Mouse (Mus musculus): Measurements from ENCODE around the gene Desi2. TPM values are rescaled to one million over a fixed set of nuclear protein-coding genes. Genes with fewer than 3 reads are reported as not detected.
"Not testable (repeated sequence)": the region's sequence is repeated elsewhere in the genome, so short reads cannot be mapped to it uniquely, and the experiment has no call there.

The Desi2 gene
- polyA plus RNA-seq, 1 experiment = 5.3 TPM

DNA sequence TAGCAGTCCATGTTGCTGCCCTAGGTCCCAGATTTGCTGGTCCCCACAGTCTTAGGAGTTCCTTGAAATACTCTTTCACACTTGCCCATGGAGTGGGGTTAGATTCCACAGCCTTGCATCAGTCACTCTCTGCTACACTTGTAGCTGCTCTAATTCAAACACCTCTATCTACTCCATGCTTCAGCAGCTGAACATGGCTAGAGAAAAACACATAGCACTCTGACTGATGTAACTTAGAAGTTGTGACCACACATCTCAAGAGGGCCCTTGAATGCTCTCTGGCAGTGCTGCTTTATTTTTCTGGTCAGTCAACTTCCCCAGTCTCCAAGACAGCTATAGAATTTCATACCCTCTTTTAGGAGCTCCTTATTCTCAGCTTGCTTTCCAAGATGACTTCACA lies 22.7 kb downstream of the Desi2 start:
- H3K27ac ChIP-seq (ENCODE audit: control insufficient read depth, insufficient read depth, low read depth, low read length, poor library complexity) = no peak overlapping the region
- no peak overlapping the region for H3K4me3 ChIP-seq (replicated peaks; ENCODE audit: control insufficient read depth, low read depth, low read length)
- H3K4me1 ChIP-seq (ENCODE audit: control insufficient read depth, insufficient read depth, low read length) = no peaks in the 10 kb centered on the region
- TF ChIP-seq POLR2A (IDR thresholded peaks at IDR 0.05; ENCODE audit: borderline replicate concordance, control insufficient read depth, low read depth, low read length) (no peak), CTCF (IDR thresholded peaks at IDR 0.05; ENCODE audit: control insufficient read depth, insufficient read depth, low read length) (no peak)

DNA sequence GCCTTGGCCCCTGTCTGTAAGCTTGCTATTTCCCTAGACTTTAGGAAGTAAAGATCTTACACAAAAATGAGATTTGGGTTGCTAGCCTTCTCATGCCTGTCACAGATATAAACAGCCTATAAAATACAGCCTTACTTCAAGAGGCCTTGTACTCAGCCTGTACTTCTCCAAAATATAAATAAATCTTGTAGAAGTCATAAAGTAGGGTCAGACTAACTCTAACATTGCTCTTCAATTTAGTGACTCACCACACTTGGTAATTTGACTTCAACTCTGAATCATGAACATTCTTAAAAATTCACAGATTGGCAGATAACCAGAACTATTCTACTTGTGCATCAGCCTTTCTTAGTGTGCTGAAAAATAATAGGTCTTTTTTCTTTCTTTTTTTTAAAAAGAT lies 29.9 kb downstream of the Desi2 start:
- H3K4me1 ChIP-seq (ENCODE audit: control insufficient read depth, insufficient read depth, low read length) = no peaks in the 10 kb centered on the region
- H3K27ac ChIP-seq (ENCODE audit: control insufficient read depth, insufficient read depth, low read depth, low read length, poor library complexity) = no peak overlapping the region
- no peak overlapping the region for H3K4me3 ChIP-seq (replicated peaks; ENCODE audit: control insufficient read depth, low read depth, low read length)
- no peak for TF ChIP-seq CTCF (IDR thresholded peaks at IDR 0.05; ENCODE audit: control insufficient read depth, insufficient read depth, low read length)
- no peak for TF ChIP-seq POLR2A (IDR thresholded peaks at IDR 0.05; ENCODE audit: borderline replicate concordance, control insufficient read depth, low read depth, low read length)

DNA sequence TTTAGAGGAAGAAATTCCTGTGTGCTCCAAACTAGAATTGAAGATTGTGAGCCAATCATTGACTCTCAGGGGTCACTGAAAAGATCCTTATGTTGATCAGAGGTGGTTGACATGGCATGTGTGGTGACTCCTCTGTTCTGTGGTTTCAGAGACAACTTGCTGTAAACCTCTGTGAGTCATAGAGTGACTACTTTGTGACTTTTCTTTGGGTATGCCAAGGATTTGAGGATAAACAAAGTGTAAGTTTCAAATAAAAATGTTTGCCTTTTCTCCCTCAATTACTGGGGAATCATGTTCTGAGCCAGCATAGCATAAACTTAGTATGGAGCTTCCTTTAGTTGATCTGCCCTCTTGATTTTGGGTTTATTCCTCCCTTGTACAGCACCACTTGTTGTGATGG lies 31.1 kb downstream of the Desi2 start:
- no peak for TF ChIP-seq POLR2A (IDR thresholded peaks at IDR 0.05; ENCODE audit: borderline replicate concordance, control insufficient read depth, low read depth, low read length)
- TF ChIP-seq CTCF (IDR thresholded peaks at IDR 0.05; ENCODE audit: control insufficient read depth, insufficient read depth, low read length) = no peak
- Histone ChIP-seq H3K27ac (ENCODE audit: control insufficient read depth, insufficient read depth, low read depth, low read length, poor library complexity) (no peak overlapping the region), H3K4me3 (replicated peaks; ENCODE audit: control insufficient read depth, low read depth, low read length) (no peak overlapping the region), H3K4me1 (ENCODE audit: control insufficient read depth, insufficient read depth, low read length) (no peaks in the 10 kb centered on the region)

DNA sequence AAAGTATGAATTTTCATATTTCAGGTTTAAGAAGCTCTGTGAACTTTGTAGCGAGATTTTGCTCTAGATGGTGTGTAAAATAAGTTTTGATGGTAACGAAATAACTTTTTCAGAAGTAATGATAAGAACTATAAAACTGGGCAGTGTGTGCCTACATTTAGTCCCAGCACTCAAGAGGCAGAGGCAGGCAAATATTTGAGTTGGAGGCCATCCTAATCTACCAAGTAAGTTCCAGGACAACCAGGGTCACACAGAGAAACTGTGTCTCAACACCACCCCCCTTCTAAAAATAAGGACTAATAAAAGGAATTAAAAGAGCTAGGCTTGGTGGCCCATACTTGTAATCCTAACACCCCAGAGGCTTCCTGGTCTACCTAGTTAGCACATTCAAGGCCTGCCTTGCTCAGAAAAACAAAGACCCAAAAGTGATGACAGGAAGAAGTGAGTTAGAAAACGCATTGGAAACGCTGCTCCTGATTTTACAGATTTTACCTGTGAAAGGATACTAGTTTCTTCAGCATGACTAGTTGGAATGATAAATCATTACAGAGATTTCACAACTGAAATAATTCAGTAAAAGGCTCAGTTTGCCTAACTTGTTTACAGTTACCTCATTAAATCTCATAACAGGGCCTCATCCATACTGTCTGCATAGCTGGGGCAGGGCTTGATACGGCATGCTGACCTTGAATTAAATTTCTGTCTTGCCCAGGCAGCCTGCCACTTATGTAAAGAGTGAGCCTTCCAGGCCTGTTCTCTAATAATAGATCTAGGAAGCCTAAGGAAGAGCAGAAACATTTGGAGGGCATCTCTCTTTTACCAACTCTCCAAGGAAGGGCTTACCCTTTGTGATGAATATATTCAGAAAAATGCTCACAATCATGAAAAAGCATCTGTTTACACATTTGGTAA lies 32.2 kb downstream of the Desi2 start:
- 82% methylated on average over 5 of the region's 5 CpGs for WGBS
- TF ChIP-seq CTCF (IDR thresholded peaks at IDR 0.05; ENCODE audit: control insufficient read depth, insufficient read depth, low read length) = no peak
- no peak for TF ChIP-seq POLR2A (IDR thresholded peaks at IDR 0.05; ENCODE audit: borderline replicate concordance, control insufficient read depth, low read depth, low read length)
- H3K27ac ChIP-seq (ENCODE audit: control insufficient read depth, insufficient read depth, low read depth, low read length, poor library complexity) = no peak overlapping the region

DNA sequence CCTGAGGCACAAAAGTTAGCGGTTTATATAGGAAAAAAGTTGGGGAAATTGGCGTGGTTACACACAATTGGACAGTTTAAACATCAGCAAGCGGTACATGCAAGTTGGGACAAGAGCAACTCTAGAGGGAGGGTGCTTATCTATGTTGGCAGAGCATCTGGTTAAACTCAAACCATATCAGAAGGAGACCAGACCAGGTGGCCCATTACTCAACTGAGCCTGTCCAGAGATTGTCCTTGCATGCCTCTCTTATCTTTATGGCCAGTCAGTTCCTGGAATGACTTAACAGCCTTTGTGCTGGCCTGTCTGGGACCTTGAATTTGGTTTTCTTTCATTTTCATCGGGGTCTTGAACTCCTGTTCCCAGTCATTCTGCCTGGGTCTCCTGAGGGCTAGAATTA lies 41.7 kb downstream of the Desi2 start:
- not testable (repeated sequence) for H3K27ac ChIP-seq (ENCODE audit: control insufficient read depth, insufficient read depth, low read depth, low read length, poor library complexity)
- WGBS = 77% methylated on average over 4 of the region's 4 CpGs

More for the DNA sequence above, 32.2 kb downstream of the Desi2 start:
- Histone ChIP-seq H3K4me3 (replicated peaks; ENCODE audit: control insufficient read depth, low read depth, low read length) (no peak overlapping the region), H3K4me1 (ENCODE audit: control insufficient read depth, insufficient read depth, low read length) (no peaks in the 10 kb centered on the region)

DNA sequence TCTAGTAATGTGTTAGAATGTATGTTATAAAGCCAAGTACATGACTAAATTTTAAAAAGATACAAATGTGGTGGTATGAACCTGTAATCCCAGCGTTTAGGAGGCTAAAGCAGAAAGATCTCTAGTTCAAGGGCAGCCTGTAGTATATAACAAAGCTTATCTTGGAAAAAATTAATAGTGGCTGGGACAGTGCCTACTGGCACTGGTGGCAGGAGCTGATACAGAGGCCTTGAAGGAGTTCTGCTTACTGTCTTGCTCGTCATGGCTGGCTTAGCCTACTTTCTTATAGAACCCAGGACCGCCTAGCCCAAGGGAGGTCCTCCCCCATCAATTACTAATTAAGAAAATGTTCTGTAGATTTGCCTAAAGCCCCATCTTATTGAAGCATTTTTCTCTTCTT lies 46.9 kb downstream of the Desi2 start:
- Histone ChIP-seq H3K4me1 (ENCODE audit: control insufficient read depth, insufficient read depth, low read length) (no peaks in the 10 kb centered on the region), H3K27ac (ENCODE audit: control insufficient read depth, insufficient read depth, low read depth, low read length, poor library complexity) (no peak overlapping the region), H3K4me3 (replicated peaks; ENCODE audit: control insufficient read depth, low read depth, low read length) (no peak overlapping the region)
- 66% methylated on average over 3 of the region's 3 CpGs for WGBS
- TF ChIP-seq CTCF (IDR thresholded peaks at IDR 0.05; ENCODE audit: control insufficient read depth, insufficient read depth, low read length) = no peak
- TF ChIP-seq POLR2A (IDR thresholded peaks at IDR 0.05; ENCODE audit: borderline replicate concordance, control insufficient read depth, low read depth, low read length) = no peak

More for the DNA sequence above, 41.7 kb downstream of the Desi2 start:
- H3K4me3 ChIP-seq (replicated peaks; ENCODE audit: control insufficient read depth, low read depth, low read length); H3K4me1 ChIP-seq (ENCODE audit: control insufficient read depth, insufficient read depth, low read length): not testable (repeated sequence)

DNA sequence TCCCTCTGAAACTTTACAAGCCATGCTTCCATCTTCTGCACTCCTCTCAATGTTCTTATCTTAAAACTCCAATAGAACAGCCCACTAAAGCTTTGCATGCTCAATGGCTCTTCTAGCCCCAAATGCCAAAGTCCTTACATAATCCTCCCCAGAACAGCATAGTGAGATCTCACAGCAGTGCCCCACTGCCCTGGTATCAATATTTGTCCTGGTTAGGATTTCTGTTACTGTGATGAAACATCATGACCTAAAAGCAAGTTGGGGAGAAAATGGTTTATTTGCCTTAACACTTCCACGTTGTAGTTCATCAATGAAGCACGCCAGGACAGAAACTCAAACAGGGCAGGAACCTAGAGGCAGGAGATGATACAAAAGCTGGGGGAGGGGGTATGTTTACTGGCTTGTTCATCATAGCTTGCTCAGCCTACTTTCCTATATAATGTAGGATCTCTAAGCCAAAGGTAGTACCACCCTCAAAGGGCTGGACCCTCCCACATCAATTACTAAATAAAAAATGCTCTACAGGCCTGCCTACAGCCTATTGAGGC lies 48.8 kb downstream of the Desi2 start:
- Histone ChIP-seq H3K4me3 (replicated peaks; ENCODE audit: control insufficient read depth, low read depth, low read length) (no peak overlapping the region), H3K27ac (ENCODE audit: control insufficient read depth, insufficient read depth, low read depth, low read length, poor library complexity) (no peak overlapping the region), H3K4me1 (ENCODE audit: control insufficient read depth, insufficient read depth, low read length) (no peaks in the 10 kb centered on the region)
- 90% methylated on average over 2 of the region's 2 CpGs for WGBS
- TF ChIP-seq CTCF (IDR thresholded peaks at IDR 0.05; ENCODE audit: control insufficient read depth, insufficient read depth, low read length) (no peak), POLR2A (IDR thresholded peaks at IDR 0.05; ENCODE audit: borderline replicate concordance, control insufficient read depth, low read depth, low read length) (no peak)

DNA sequence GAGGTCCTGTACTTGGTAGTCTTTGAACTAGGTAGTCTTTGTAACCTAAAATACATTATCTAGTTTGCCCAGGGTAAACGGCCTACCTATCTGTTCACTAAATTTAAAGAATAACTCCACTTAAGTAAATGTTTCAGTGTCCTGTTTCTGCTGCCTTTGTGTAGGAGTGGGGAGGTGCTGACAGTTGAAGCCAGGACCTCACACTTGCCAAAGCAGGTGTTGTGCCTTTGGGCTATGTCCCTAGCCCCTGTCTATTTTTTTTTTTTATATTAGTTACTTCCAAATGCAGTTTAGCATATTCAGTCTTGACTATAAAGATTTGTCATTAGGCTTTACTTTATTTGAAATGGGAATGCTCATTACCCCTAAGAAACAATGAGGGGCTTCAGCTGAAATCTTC lies 51.5 kb downstream of the Desi2 start:
- Histone ChIP-seq H3K4me1 (ENCODE audit: control insufficient read depth, insufficient read depth, low read length) (no peaks in the 10 kb centered on the region), H3K27ac (ENCODE audit: control insufficient read depth, insufficient read depth, low read depth, low read length, poor library complexity) (no peak overlapping the region), H3K4me3 (replicated peaks; ENCODE audit: control insufficient read depth, low read depth, low read length) (no peak overlapping the region)
- no peak for TF ChIP-seq CTCF (IDR thresholded peaks at IDR 0.05; ENCODE audit: control insufficient read depth, insufficient read depth, low read length)
- TF ChIP-seq POLR2A (IDR thresholded peaks at IDR 0.05; ENCODE audit: borderline replicate concordance, control insufficient read depth, low read depth, low read length) = no peak
- 76% methylated on average over 1 of the region's 1 CpGs for WGBS

Data from bone marrow, adult 2 months (tissue).